Mouse (Mus musculus) erythroblast, embryonic 14.5 days (primary cell): ENCODE results near the gene Usp21.

Source experiments
- GATA1 ChIP-seq: IDR thresholded peaks from 2 replicates; pipeline ENCODE4 v1.6.1; 2012; ENCODE audit warnings: low read length, inconsistent platforms, mixed read lengths
- TAL1 ChIP-seq: IDR thresholded peaks from 3 replicates; pipeline ENCODE4 v1.6.1; 2012; ENCODE audit warnings: low read length, inconsistent platforms, mixed read lengths

DNA sequence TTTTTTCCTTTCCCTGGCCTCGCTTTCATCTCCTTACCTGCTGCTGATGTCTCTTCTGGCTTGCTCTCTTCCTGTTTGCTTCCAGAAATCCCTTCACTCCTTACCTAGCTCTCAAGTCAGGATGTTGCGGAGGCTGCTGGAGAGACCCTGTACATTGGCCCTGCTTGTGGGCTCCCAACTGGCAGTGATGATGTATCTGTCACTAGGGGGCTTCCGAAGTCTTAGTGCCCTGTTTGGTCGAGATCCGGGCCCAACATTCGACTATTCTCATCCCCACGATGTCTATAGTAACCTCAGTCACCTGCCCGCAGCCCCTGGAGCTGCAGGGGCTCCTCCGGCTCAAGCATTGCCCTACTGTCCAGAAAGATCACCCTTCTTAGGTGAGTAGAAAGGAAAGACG, 16.2 kb downstream of the Usp21 start:
- TF ChIP-seq TAL1 (no peak), GATA1 (no peak)
